Mouse (Mus musculus): ENCODE data around the gene Scand1. TPM values are rescaled to one million over a fixed set of nuclear protein-coding genes. Genes with fewer than 3 reads are reported as not detected.

Scand1 gene
- total and polyA plus RNA-seq, 3 experiments, result 37.4 to 75.6 TPM; not detected in 1

DNA sequence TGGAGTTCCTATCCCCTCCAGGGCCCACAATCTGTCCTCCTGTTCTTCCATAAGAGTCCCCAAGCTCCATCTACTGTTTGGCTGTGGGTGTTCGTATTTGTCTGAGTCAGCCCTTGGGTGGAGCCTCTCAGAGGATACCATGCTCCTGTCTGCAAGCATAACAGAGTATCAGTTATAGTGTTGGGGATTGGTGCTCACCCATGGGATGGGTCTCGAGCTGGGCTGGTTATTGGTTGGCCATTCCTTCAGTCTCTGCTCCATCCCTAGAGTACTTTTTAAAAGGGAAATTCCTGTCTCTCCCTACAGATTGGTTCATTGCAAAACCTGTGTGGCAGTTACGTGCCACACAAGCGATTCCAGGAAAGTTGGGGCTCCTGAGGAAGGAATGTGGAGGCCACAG is 36.3 kb upstream of the Scand1 start:
- H3K4me3 ChIP-seq (ENCODE audit: control insufficient read depth in 1 of 2, insufficient read depth in 1 of 2, low read depth in 2 of 2, low read length in 2 of 2), result no peak overlapping the region
- no peaks in the 10 kb centered on the region for H3K27me3 ChIP-seq (ENCODE audit: control insufficient read depth in 1 of 2, insufficient read depth in 2 of 2, low read length in 2 of 2)
- no peak overlapping the region for H3K9ac ChIP-seq (ENCODE audit: control insufficient read depth, low read depth, low read length, poor library complexity, severe bottlenecking)
- no peaks in the 10 kb centered on the region for H3K36me3 ChIP-seq (ENCODE audit: control insufficient read depth in 1 of 2, insufficient read depth in 2 of 2, low read length in 2 of 2)
- H3K27ac ChIP-seq (ENCODE audit: control insufficient read depth, low read depth, low read length), result no peak overlapping the region
- TF ChIP-seq MYB (IDR thresholded peaks at IDR 0.05; ENCODE audit: low read depth, low read length), result no peak
- TF ChIP-seq BHLHE40 (IDR thresholded peaks at IDR 0.05; ENCODE audit: borderline replicate concordance, low read depth, low read length), result no peak
- TF ChIP-seq E2F4 (IDR thresholded peaks at IDR 0.05; ENCODE audit: borderline replicate concordance, low read depth, low read length), result no peak
- no peak for TF ChIP-seq CHD1 (IDR thresholded peaks at IDR 0.05; ENCODE audit: low read depth, low read length)
- H3K9me3 ChIP-seq (replicated peaks; ENCODE audit: insufficient read depth, low read length), result no peaks in the 10 kb centered on the region
- DNase-seq (ENCODE audit: low read depth, low spot score), result no peak
- no peaks in the 10 kb centered on the region for H3K79me2 ChIP-seq (ENCODE audit: control insufficient read depth, insufficient read depth, low read length, poor library complexity)
- peaks cover 0 to 14% of the 10 kb centered on the region in 2 experiments; a peak in 2 of 4 replicates for H3K4me1 ChIP-seq (ENCODE audit: control insufficient read depth in 1 of 2, insufficient read depth in 2 of 2, low read length in 2 of 2)

- H3K4me1 ChIP-seq (ENCODE audit: control insufficient read depth in 1 of 2, insufficient read depth in 2 of 2, low read length in 2 of 2), result no peaks in the 10 kb centered on the region; a peak in 1 of 4 replicates
- no peak for TF ChIP-seq TAL1 (IDR thresholded peaks at IDR 0.05; ENCODE audit: low read length)
- TF ChIP-seq NELFE (IDR thresholded peaks at IDR 0.05; ENCODE audit: low read depth, low read length), result no peak
- TF ChIP-seq POLR2AphosphoS5 (IDR thresholded peaks at IDR 0.05; ENCODE audit: borderline replicate concordance, low read depth, low read length), result no peak
- no peak for TF ChIP-seq ETS1 (IDR thresholded peaks at IDR 0.05; ENCODE audit: low read depth, low read length)
- no peak for TF ChIP-seq MAFK (IDR thresholded peaks at IDR 0.05; ENCODE audit: borderline replicate concordance, low read depth, low read length)
- TF ChIP-seq MAZ (IDR thresholded peaks at IDR 0.05; ENCODE audit: low read depth, low read length), result no peak
- TF ChIP-seq GABPA (IDR thresholded peaks at IDR 0.05; ENCODE audit: low read depth, low read length), result no peak
- TF ChIP-seq POLR2A (IDR thresholded peaks at IDR 0.05; ENCODE audit: control insufficient read depth in 1 of 2, insufficient read depth in 1 of 2, low read depth in 1 of 2, low read length in 2 of 2, poor library complexity in 1 of 2), result no peak
- no peak for TF ChIP-seq ZNF384 (IDR thresholded peaks at IDR 0.05; ENCODE audit: low read depth, low read length)
- TF ChIP-seq BHLHE40 (IDR thresholded peaks at IDR 0.05; ENCODE audit: borderline replicate concordance, low read depth, low read length), result no peak
- H3K27ac ChIP-seq (ENCODE audit: control insufficient read depth, low read depth, low read length), result no peak overlapping the region
- no peak overlapping the region for H3K4me3 ChIP-seq (ENCODE audit: control insufficient read depth in 1 of 2, insufficient read depth in 1 of 2, low read depth in 2 of 2, low read length in 2 of 2)
- H3K27me3 ChIP-seq (ENCODE audit: control insufficient read depth in 1 of 2, insufficient read depth in 2 of 2, low read length in 2 of 2), result no peaks in the 10 kb centered on the region
- H3K79me2 ChIP-seq (ENCODE audit: control insufficient read depth, insufficient read depth, low read length, poor library complexity), result no peaks in the 10 kb centered on the region
- no peaks in the 10 kb centered on the region for H3K9me3 ChIP-seq (replicated peaks; ENCODE audit: insufficient read depth, low read length)
- DNase-seq (ENCODE audit: low read depth, low spot score), result no peak
- no peak overlapping the region for H3K9ac ChIP-seq (ENCODE audit: control insufficient read depth, low read depth, low read length, poor library complexity, severe bottlenecking)
- H3K36me3 ChIP-seq (ENCODE audit: control insufficient read depth in 1 of 2, insufficient read depth in 2 of 2, low read length in 2 of 2), result no peaks in the 10 kb centered on the region
Observed at GRCm38 (mm10) chr2:156344775-156345532, 32.5 kb upstream of the Scand1 start.

DNA sequence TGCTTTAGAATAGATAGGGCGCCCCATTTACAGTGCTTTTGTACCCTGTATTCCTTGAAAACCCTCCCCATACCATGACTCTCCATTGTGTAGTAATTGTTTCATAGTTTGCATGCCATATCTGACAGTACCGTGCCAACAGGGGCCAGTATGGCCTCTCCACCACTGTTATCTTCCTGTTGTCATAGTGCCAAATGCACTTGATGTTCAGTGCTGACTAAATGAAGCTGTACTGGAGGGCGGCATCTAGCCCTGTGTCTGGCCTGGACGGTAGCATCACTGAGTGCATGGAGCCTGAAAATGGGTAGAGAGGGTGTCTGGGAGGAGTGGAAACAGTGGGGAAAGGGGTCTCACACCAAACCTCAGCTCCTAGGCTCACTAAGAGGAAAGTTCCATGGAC is 27.6 kb upstream of the Scand1 start:
- H3K36me3 ChIP-seq (ENCODE audit: control insufficient read depth in 1 of 2, insufficient read depth in 2 of 2, low read length in 2 of 2), result no peaks in the 10 kb centered on the region
- no peak overlapping the region for H3K9ac ChIP-seq (ENCODE audit: control insufficient read depth, low read depth, low read length, poor library complexity, severe bottlenecking)
- no peak for TF ChIP-seq UBTF (IDR thresholded peaks at IDR 0.05; ENCODE audit: borderline replicate concordance, insufficient read depth, low read depth, low read length)
- no peak for TF ChIP-seq SIN3A (IDR thresholded peaks at IDR 0.05; ENCODE audit: low read length)
- no peak for TF ChIP-seq RCOR1 (IDR thresholded peaks at IDR 0.05; ENCODE audit: low read depth, low read length)
- TF ChIP-seq KAT2A (conservative IDR thresholded peaks at IDR 0.05; ENCODE audit: low read depth, low read length), result no peak
- no peak for TF ChIP-seq ZKSCAN1 (IDR thresholded peaks at IDR 0.05; ENCODE audit: low read depth, low read length)
- TF ChIP-seq TAL1 (IDR thresholded peaks at IDR 0.05; ENCODE audit: low read length), result no peak
- no peak for TF ChIP-seq MEF2A (IDR thresholded peaks at IDR 0.05; ENCODE audit: extremely low read depth, insufficient replicate concordance, low read depth, low read length, poor library complexity, severe bottlenecking)
- no peak for TF ChIP-seq USF1 (IDR thresholded peaks at IDR 0.05; ENCODE audit: low read depth, low read length)
- TF ChIP-seq JUND (IDR thresholded peaks at IDR 0.05; ENCODE audit: low read depth, low read length), result no peak
- no peak for TF ChIP-seq CTCF (IDR thresholded peaks at IDR 0.05 in 2 of 3, conservative IDR thresholded peaks at IDR 0.05 in 1 of 3; ENCODE audit: control insufficient read depth in 1 of 3, insufficient read depth in 1 of 3, low read depth in 2 of 3, low read length in 3 of 3, poor library complexity in 1 of 3, severe bottlenecking in 1 of 3)
- no peak for TF ChIP-seq ETS1 (IDR thresholded peaks at IDR 0.05; ENCODE audit: low read depth, low read length)
- TF ChIP-seq MXI1 (IDR thresholded peaks at IDR 0.05; ENCODE audit: low read depth, low read length), result no peak
- no peak for TF ChIP-seq ZNF384 (IDR thresholded peaks at IDR 0.05; ENCODE audit: low read depth, low read length)
- TF ChIP-seq MAFK (IDR thresholded peaks at IDR 0.05; ENCODE audit: borderline replicate concordance, low read depth, low read length), result no peak
- no peak for TF ChIP-seq NELFE (IDR thresholded peaks at IDR 0.05; ENCODE audit: low read depth, low read length)
- TF ChIP-seq MAZ (IDR thresholded peaks at IDR 0.05; ENCODE audit: low read depth, low read length), result no peak

More for the DNA sequence above, 27.6 kb upstream of the Scand1 start:
- H3K4me1 ChIP-seq (ENCODE audit: control insufficient read depth in 1 of 2, insufficient read depth in 2 of 2, low read length in 2 of 2), result no peaks in the 10 kb centered on the region; a peak in 1 of 4 replicates
- H3K9me3 ChIP-seq (replicated peaks; ENCODE audit: insufficient read depth, low read length), result no peaks in the 10 kb centered on the region
- no peak overlapping the region for H3K27ac ChIP-seq (ENCODE audit: control insufficient read depth, low read depth, low read length)
- peak; percentile 29 for DNase-seq (ENCODE audit: low read depth, low spot score)
- no peaks in the 10 kb centered on the region for H3K79me2 ChIP-seq (ENCODE audit: control insufficient read depth, insufficient read depth, low read length, poor library complexity)
- H3K4me3 ChIP-seq (ENCODE audit: control insufficient read depth in 1 of 2, insufficient read depth in 1 of 2, low read depth in 2 of 2, low read length in 2 of 2), result no peak overlapping the region
- H3K27me3 ChIP-seq (ENCODE audit: control insufficient read depth in 1 of 2, insufficient read depth in 2 of 2, low read length in 2 of 2), result no peaks in the 10 kb centered on the region
